Mouse (Mus musculus): ENCODE measurements around the gene Frg2f1.
A peak's percentile ranks its signal among the peaks of the same experiment; 100 is the strongest.
"Not testable (repeated sequence)": the region's sequence is repeated elsewhere in the genome, so short reads cannot be mapped to it uniquely, and the experiment has no call there.

Gene Frg2f1

DNA sequence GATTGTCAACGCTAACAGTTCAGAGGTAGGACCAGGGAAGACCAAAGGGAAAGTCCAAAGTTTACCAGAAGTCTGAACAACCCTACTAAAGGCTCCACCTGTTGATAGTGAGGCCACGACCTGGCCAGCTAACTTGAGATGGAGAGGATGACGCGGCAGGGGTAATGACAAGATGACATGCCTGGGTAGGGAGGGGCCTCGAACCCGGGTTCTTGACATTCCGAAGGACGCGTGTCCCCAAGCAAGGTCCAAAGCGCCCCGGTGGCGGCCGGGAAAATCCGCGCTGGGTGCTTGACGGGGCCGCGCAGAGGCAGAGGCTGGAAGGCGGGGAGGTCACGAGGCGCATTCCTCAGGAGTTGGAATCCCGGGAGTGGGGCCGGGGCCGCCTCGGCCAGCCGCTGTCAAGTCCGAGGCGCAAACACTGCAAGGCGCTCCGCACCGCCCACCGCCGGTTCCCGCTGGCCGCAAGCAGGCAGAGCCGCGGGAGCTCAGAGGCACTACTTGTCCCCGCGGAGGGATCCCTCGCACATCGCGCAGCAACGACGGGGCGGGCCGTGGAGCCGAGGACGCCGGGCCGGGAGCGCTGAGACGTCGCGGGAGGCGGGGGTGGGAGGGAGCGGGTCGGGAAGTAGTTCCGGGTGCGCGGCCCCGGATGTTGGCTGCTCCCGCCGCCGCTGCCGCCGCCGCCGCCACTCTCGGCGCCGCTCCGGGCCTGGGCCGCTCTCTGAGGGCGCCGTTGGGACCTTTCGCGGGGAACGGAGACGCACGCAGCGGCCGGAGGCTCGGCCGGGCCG lies at the start of gene Frg2f1:
Gene Frg2f1, minus strand, starts transcription at position 499 of the 794 bp plus-strand sequence.
- peak; percentile 96 to 97 for DNase-seq (ENCODE audit: low spot score in 2 of 2)

- DNase-seq (ENCODE audit: low spot score in 2 of 2), result no peak
Observed at GRCm38 (mm10) chr4:119588037-119588436, 48.7 kb upstream of the Frg2f1 start.

- DNase-seq (ENCODE audit: low spot score in 2 of 2), result no peak
Observed at GRCm38 (mm10) chr4:119575459-119575858, 36.1 kb upstream of the Frg2f1 start.

GRCm38 (mm10) chr4:119574504-119574903 lies 35.2 kb upstream of the Frg2f1 start:
- no peak for DNase-seq (ENCODE audit: low spot score in 2 of 2)

DNA sequence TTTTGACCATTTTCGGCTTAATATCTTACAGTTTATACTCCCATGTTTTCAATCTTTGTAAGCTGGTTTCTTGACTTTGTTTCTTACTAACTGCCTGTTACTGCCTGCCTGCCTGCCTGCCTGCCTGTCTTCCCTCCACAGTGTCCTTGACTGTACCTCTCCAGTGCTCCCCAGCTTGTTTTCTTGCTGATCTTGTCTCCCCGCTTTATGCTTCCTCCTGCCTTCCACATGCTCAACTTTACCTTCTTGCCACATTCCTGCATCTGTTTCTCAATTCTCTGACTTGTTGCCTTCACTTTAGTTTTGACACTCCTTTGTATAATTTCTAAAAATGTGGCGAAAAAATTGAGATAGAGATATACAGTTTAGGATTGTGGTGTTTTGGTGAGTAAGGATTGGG lies 33.4 kb upstream of the Frg2f1 start:
- DNase-seq (ENCODE audit: low spot score in 2 of 2), result no peak

DNA sequence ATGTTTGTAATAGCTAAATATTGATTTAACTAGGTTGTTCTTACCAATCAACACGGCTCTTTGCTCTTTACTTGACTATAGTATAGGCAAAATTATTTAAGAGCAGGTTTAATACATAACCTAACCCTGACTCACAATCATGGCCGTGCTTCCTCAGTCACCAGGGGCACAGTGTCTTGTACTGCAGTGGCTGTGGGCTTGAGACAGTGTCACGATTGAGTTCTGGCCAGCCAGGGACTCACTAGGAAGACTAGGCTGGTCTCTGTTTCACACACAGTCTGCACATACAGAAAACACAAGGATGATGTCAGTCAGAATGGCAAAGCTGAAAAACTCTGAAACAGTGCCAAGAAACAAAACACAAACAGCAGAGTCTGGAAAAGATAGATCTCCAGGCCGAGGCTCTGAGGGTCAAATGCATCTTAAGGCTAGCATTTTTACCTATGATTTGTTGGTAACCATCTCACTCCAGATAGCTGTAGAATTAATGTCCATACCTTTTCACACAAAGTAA lies 27.1 kb upstream of the Frg2f1 start:
- no peak for DNase-seq (ENCODE audit: low spot score in 2 of 2)

DNA sequence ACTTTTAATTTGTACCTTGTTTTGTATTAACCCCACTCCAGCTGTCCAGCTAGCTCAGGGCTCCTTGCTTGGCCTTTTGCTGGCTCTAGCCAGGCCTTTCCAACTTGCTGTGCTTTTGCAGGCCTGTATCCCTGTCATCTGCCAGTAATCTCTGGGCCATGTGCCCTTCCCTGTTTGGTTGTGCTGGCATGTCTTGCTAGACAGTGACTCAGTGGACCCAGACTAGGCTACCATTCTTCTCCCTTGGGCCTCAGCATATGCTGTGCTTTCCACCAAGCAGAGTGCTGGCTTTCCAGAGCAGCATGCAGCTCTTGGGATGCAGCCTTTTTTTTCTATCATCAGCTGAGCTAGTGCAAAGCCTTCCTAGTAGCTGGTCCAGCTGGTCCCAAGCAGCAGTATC lies 23.8 kb upstream of the Frg2f1 start:
- DNase-seq (ENCODE audit: low spot score in 2 of 2), result no peak

GRCm38 (mm10) chr4:119555466-119555865 lies 16.1 kb upstream of the Frg2f1 start:
- DNase-seq (ENCODE audit: low spot score in 2 of 2), result no peak

- DNase-seq (ENCODE audit: low spot score in 2 of 2), result no peak
Observed at GRCm38 (mm10) chr4:119550864-119551263, 11.5 kb upstream of the Frg2f1 start.

DNA sequence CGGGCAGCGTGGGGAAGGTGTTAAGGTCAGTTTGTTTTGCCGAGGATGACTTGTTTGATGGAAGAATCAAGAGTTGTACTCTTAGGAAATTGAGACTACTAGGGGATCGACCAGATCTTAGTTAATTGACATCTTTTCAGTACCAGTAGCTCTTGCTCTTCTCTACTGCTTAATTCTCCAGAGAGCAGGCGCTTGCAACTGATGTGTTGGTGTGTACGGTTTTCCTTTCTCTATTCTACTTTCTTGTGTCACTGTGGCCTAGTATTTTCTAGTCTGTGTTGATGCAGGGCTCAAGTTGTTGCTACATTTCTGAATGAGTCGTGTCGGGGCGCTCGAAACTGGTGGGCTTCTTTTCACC lies 1.2 kb upstream of the Frg2f1 start:
- DNase-seq (ENCODE audit: low spot score in 2 of 2), result no peak

DNA sequence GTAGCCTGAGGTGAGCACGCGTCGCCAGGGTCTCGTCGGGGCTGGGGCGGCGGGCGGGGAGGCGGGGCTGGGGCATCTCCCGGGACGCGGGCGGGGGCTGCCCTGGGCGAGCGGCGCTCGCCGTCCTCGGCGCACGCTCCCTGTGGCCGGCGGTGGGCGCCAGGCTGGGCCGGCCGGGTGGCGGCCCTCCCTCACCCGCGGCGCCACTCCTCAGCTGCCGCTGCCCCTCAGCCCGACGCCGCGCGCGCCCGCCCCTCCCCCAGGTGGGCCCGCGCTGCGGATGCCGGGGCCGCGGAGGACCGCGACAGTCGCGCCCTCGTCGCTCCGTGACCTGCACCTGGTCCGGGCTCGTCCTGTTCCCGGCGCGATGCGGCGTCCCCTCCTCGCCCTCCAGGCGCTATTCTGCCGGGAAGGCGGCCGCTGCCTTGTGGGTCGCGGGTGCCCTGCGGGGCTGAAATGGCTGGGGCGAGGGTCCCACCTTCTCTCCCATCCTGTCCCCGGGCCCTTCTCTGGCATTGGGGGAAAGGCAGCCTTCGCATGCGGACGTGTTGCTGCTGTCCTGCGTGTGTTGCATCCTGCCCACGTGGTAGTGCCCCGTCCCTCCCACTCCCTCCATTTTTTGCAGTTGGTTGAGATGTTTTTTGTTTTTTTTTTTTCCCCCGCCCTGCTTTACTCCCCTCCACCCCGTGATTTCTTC lies 655 bp upstream of the Frg2f1 start:
- peak; percentile 61 to 71 for DNase-seq (ENCODE audit: low spot score in 2 of 2)

DNA sequence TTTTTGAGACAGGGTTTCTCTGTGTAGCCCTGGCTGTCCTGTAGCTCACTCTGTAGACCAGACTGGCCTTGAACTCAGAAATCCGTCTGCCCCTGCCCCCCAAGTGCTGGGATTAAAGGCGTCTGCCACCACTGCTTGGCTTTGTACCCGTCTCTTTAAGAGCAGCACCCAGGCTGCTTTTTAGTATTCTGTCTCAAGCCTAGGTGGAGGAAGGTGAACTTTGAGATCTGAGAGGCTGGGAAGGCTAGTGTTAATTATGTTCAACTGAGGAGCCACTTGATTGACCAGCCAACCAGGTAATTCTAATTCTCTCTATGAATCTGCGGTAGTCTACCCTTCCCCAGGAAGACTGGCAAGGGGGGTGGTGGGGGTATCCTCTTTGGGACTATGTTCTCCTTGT lies 1.9 kb downstream of the Frg2f1 start:
- no peak for DNase-seq (ENCODE audit: low spot score in 2 of 2)

GRCm38 (mm10) chr4:119536615-119537014 lies 2.7 kb downstream of the Frg2f1 start, which contains the start of gene Foxj3:
TSS of gene Foxj3 (plus strand) at chr4:119537004.
- not testable (repeated sequence) for DNase-seq (ENCODE audit: low spot score in 2 of 2)

- no peak for DNase-seq (ENCODE audit: low spot score in 2 of 2)
Observed at GRCm38 (mm10) chr4:119535103-119535502, 4.2 kb downstream of the Frg2f1 start.

DNA sequence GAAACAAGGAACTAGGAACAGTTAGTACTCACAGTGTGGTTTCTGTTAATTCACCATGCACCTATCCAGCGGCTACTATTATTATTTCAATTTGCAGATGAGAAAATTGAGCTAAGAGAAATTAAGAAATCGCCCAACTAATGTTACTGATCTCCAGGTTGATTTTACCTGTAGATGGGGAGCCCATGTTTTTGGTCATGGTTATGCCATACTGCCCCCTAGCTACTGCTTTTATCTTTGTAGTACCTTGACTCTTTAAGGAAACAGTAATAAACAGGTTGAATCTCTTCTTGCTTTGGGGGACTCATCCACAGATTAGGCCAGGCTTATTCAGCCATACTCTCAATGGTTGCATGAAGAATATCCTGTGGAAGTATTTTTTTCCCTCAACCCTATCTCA lies 7.5 kb downstream of the Frg2f1 start:
- DNase-seq (ENCODE audit: low spot score in 2 of 2), result no peak

GRCm38 (mm10) chr4:119526329-119526845 lies 12.9 kb downstream of the Frg2f1 start:
- no peak for DNase-seq (ENCODE audit: low spot score in 2 of 2)

DNA sequence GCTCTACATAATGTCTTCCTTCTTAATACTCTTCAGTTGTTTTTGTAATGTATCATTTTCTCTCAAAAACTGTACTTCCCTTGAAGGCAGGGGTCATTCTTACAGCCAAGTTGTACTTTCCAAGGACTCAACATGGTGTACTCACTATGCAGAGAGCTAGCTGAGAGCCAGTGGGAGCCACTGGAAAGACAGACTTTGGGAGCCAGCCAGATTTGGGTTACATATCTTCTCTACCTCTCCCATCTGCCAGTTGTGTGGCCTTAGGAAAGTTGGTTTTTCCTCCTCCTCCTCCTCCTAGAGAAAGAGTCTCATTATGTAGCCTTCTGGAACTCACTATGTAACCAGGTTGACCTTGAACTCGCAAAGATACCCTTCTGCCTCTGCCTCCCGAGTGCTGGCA lies 14.9 kb downstream of the Frg2f1 start:
- DNase-seq (ENCODE audit: low spot score in 2 of 2), result no peak

DNA sequence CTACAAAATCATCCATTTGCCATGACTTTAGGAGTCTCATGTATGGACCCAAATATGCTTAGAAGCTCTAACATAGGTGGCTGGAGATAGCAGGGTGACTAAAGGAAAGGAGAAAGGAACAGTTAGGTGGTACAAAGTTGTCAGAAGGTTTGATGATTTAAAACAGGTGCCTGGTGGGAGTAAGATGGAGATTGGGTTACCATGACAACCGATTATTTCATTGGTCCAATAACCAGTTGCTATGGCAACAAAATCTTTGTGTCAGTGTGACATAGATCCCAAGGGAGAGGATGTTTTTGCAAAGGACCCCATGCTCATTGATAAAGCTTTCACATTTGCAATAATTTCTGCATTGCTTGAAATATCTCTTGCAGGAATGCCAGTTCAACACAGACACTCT lies 15.3 kb downstream of the Frg2f1 start:
- DNase-seq (ENCODE audit: low spot score in 2 of 2), result peak in 1 of 2 experiments; percentile 48

GRCm38 (mm10) chr4:119523575-119523974 lies 15.8 kb downstream of the Frg2f1 start:
- no peak for DNase-seq (ENCODE audit: low spot score in 2 of 2)

DNA sequence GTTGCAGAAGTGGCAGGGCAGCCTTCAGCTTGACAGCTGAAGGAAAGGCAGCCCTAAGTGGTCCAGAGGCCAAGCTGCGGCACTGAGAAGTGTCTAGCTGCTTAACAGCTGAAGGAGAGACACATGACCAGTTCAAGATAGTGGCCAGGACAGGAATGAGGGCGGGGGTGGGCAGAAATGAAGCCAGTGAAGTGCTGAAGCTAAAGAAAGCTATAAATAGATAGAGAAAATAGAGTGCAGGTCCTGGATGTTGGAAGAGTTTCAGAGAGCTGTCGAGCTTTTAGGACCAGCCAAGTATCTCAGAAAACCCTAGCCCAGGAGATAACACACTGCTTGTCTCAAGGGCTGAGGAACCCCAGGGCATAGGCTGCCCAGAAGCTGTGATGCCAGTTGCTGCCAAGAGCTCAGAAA lies 26.6 kb downstream of the Frg2f1 start:
- DNase-seq (ENCODE audit: low spot score in 2 of 2), result no peak

DNA sequence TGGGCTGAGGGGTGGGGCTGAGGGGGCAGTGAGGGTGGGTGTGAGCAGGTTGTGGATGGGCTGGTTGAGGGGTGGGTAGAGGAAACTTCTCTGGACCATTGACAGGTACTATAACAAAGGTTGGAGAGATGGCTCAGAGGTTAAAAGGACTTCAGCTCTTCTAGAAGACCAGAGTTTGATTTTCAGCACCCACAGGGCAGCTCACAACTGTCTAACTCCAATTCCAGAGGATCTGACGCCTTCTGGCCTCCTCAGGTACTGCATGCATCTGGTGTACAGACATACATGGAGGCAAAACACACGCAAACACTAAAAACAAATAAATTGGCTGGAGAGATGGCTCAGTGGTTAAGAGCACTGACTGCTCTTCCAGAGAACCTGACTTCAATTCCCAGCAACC lies 27.7 kb downstream of the Frg2f1 start:
- DNase-seq (ENCODE audit: low spot score in 2 of 2), result no peak

DNA sequence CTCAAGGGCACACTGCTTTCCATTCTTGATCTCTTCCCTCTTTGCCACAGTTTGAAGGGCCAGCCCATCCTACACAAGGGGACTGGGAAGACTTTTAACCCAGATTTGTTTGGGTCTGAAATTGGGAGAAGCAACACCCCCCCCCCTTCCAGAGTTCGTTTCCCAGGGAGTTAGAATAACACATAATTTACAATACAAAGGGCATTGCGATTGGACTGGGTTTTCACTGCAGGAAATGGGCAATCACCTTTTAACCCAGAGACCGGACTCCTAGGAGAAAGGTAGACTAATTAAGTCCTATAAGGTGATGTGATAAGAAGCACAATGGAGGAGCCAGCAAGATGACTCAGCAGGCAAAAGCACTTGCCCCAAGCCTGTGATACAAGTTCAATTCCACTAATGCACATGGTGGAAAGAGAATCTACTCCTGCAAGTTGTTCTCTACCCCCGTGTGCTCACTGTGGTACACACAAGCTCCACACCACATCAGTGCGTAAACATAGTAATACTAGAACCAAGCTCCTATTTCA lies 40.9 kb downstream of the Frg2f1 start:
- DNase-seq (ENCODE audit: low spot score in 2 of 2), result no peak

- no peak for DNase-seq (ENCODE audit: low spot score in 2 of 2)
Observed at GRCm38 (mm10) chr4:119492933-119493327, 46.4 kb downstream of the Frg2f1 start.

All from right cerebral cortex, postnatal 10 days (tissue).